Mouse (Mus musculus) embryonic fibroblast, embryonic 13.5 days (primary cell): ENCODE results near the gene Sycn.

ENCODE experiments used
- CTCF ChIP-seq: IDR thresholded peaks from 2 replicates; pipeline ENCODE4 v1.5.1; 2011; ENCODE audit warnings: mild to moderate bottlenecking, control low read depth, low read length, moderate library complexity, borderline replicate concordance; ENCODE audit not compliant: insufficient read depth
- POLR2A ChIP-seq: IDR thresholded peaks from 2 replicates; pipeline ENCODE4 v1.6.1; 2011; ENCODE audit warnings: low read depth, mild to moderate bottlenecking, control low read depth, low read length, moderate library complexity

GRCm38 (mm10) chr7:28532005-28532404 lies 8.7 kb upstream of the Sycn start:
- TF ChIP-seq CTCF (no peak), POLR2A (no peak)
